Mouse (Mus musculus) hindbrain, embryonic 14.5 days (tissue): Measurements from ENCODE around the gene Mcoln2. TPM values are rescaled to one million over a fixed set of nuclear protein-coding genes. Genes with fewer than 3 reads are reported as not detected.
A peak's percentile ranks its signal among the peaks of the same experiment; 100 is the strongest.

Source experiments
- ATAC-seq: fragments of 200-750 bp; cut with Nextera tagmentation; 2 replicates; pipeline ENCODE4 v1.8.0; 2017; ENCODE audit warnings: moderate number of reproducible peaks, mild to moderate bottlenecking, moderate TSS enrichment, moderate library complexity; ENCODE audit not compliant: low FRiP score
- DNase-seq: peaks from one replicate; pipeline ENCODE4 v3.0.0-alpha.2; 2015; ENCODE audit warnings: low spot score
- H3K27ac ChIP-seq: fragments of 300-500 bp; sonication (generic); 2 replicates; pipeline ENCODE4 v1.5.1; 2014; ENCODE audit warnings: mild to moderate bottlenecking, moderate library complexity
- H3K27me3 ChIP-seq: fragments of 300-500 bp; sonication (generic); 2 replicates; pipeline ENCODE4 v1.6.1; 2014; ENCODE audit warnings: mild to moderate bottlenecking, low read length, mixed read lengths; ENCODE audit not compliant: control insufficient read depth, insufficient read depth
- H3K36me3 ChIP-seq: fragments of 300-500 bp; sonication (generic); replicated peaks from 2 replicates; pipeline ENCODE4 v1.6.1; 2014; ENCODE audit not compliant: control insufficient read depth, insufficient read depth
- H3K4me1 ChIP-seq: fragments of 300-500 bp; sonication (generic); replicated peaks from 2 replicates; pipeline ENCODE4 v1.6.1; 2014; ENCODE audit warnings: antibody characterized with exemption, low read length, mixed read lengths; ENCODE audit not compliant: control insufficient read depth, insufficient read depth
- H3K4me2 ChIP-seq: fragments of 300-500 bp; sonication (generic); replicated peaks from 2 replicates; pipeline ENCODE4 v1.6.1; 2014; ENCODE audit warnings: mild to moderate bottlenecking, moderate library complexity
- H3K4me3 ChIP-seq: fragments of 300-500 bp; sonication (generic); replicated peaks from 2 replicates; pipeline ENCODE4 v1.5.1; 2014; ENCODE audit warnings: mild to moderate bottlenecking, low read length
- H3K9ac ChIP-seq: fragments of 300-500 bp; sonication (generic); 2 replicates; pipeline ENCODE4 v1.6.1; 2014
- H3K9me3 ChIP-seq: fragments of 300-500 bp; sonication (generic); 2 replicates; pipeline ENCODE4 v1.6.1; 2016; ENCODE audit warnings: low read length; ENCODE audit not compliant: control insufficient read depth
- WGBS: fragments of 180-500 bp; shearing (Covaris S2); extraction: QIAGEN DNeasy Blood & Tissue Kit; methylation state at CpG from one replicate; pipeline ENCODE4 v1.1.7; 2014; 5-methylcytosine and 5-hydroxymethylcytosine counted together
- polyA plus RNA-seq: library from polyadenylated mRNA; unstranded; fragments of >200 nt; fragmentation: Nextera tagmentation; extraction: Ambion mirVana; gene quantifications from 2 replicates; pipeline ENCODE4 v1.2.1, GENCODE M21; 2014

Mcoln2 gene
- polyA plus RNA-seq, 1 experiment from 2014 or later, result 0.11 TPM

- DNase-seq (no peak), ATAC-seq (no peak)
- 64% methylated on average over 2 of the region's 2 CpGs for WGBS
- H3K27me3 ChIP-seq, result peaks cover 28% of the 10 kb centered on the region
- no peaks in the 10 kb centered on the region for H3K9me3 ChIP-seq
- peaks cover 8% of the 10 kb centered on the region for H3K4me1 ChIP-seq
- H3K36me3 ChIP-seq, result no peaks in the 10 kb centered on the region
- no peak overlapping the region for H3K4me2 ChIP-seq
- H3K27ac ChIP-seq, result no peak overlapping the region
- H3K4me3 ChIP-seq, result no peak overlapping the region
- no peak overlapping the region for H3K9ac ChIP-seq
These were observed 3.3 kb downstream of the Mcoln2 start for GRCm38 (mm10) chr3:146152913-146153312.

GRCm38 (mm10) chr3:146153862-146154611 lies 4.4 kb downstream of the Mcoln2 start:
- Histone ChIP-seq H3K9me3 (no peaks in the 10 kb centered on the region), H3K4me3 (no peak overlapping the region), H3K27me3 (peaks cover 28% of the 10 kb centered on the region), H3K4me2 (no peak overlapping the region), H3K36me3 (no peaks in the 10 kb centered on the region), H3K9ac (peak overlapping the region; percentile 24; the same call in 1 of the 2 replicates), H3K4me1 (peaks cover 8% of the 10 kb centered on the region), H3K27ac (no peak overlapping the region)
- DNase-seq (no peak), ATAC-seq (no peak; the same call in 1 of the 2 replicates)
- 24% methylated on average over 12 of the region's 12 CpGs for WGBS

- no peak for ATAC-seq
- 84% methylated on average over 13 of the region's 13 CpGs for WGBS
- Histone ChIP-seq H3K4me1 (no peaks in the 10 kb centered on the region; the same call in 1 of the 2 replicates), H3K27me3 (peaks cover 12% of the 10 kb centered on the region), H3K9ac (no peak overlapping the region), H3K4me2 (no peak overlapping the region), H3K4me3 (no peak overlapping the region), H3K27ac (no peak overlapping the region), H3K9me3 (no peaks in the 10 kb centered on the region), H3K36me3 (no peaks in the 10 kb centered on the region)
- DNase-seq, result no peak
These were observed 6.3 kb downstream of the Mcoln2 start for GRCm38 (mm10) chr3:146155628-146156576.

- Histone ChIP-seq H3K4me1 (no peaks in the 10 kb centered on the region; the same call in 1 of the 2 replicates), H3K4me2 (no peak overlapping the region), H3K9me3 (no peaks in the 10 kb centered on the region), H3K4me3 (no peak overlapping the region), H3K36me3 (no peaks in the 10 kb centered on the region), H3K27ac (no peak overlapping the region), H3K27me3 (peaks cover 3% of the 10 kb centered on the region; the same call in 1 of the 2 replicates), H3K9ac (no peak overlapping the region)
- DNase-seq, result no peak
- WGBS, result 92% methylated on average over 1 of the region's 2 CpGs
- no peak for ATAC-seq
These were observed 7.2 kb downstream of the Mcoln2 start for GRCm38 (mm10) chr3:146156811-146157210.

- Histone ChIP-seq H3K9me3 (no peaks in the 10 kb centered on the region), H3K4me3 (no peak overlapping the region), H3K36me3 (no peaks in the 10 kb centered on the region), H3K9ac (no peak overlapping the region), H3K27me3 (no peaks in the 10 kb centered on the region), H3K27ac (no peak overlapping the region), H3K4me1 (no peaks in the 10 kb centered on the region; the same call in 1 of the 2 replicates), H3K4me2 (no peak overlapping the region)
- DNase-seq (no peak), ATAC-seq (no peak)
- 85% methylated on average over 4 of the region's 4 CpGs for WGBS
These were observed 8.4 kb downstream of the Mcoln2 start for GRCm38 (mm10) chr3:146158039-146158438.

GRCm38 (mm10) chr3:146159360-146159759 lies 9.7 kb downstream of the Mcoln2 start:
- no peaks in the 10 kb centered on the region for H3K36me3 ChIP-seq
- H3K9me3 ChIP-seq, result no peaks in the 10 kb centered on the region
- no peak overlapping the region for H3K27ac ChIP-seq
- no peak overlapping the region for H3K4me3 ChIP-seq
- DNase-seq (no peak), ATAC-seq (no peak)
- no peaks in the 10 kb centered on the region for H3K4me1 ChIP-seq
- WGBS, result 91% methylated on average over 2 of the region's 2 CpGs
- no peak overlapping the region for H3K9ac ChIP-seq
- no peaks in the 10 kb centered on the region for H3K27me3 ChIP-seq
- no peak overlapping the region for H3K4me2 ChIP-seq

- Histone ChIP-seq H3K27ac (no peak overlapping the region), H3K9ac (no peak overlapping the region)
- WGBS, result 89% methylated on average over 4 of the region's 4 CpGs
These were observed 12.6 kb downstream of the Mcoln2 start for GRCm38 (mm10) chr3:146162197-146162596.

GRCm38 (mm10) chr3:146169356-146169755 lies 19.7 kb downstream of the Mcoln2 start:
- Histone ChIP-seq H3K27ac (no peak overlapping the region), H3K27me3 (no peaks in the 10 kb centered on the region), H3K4me3 (no peak overlapping the region), H3K9me3 (peaks cover 7% of the 10 kb centered on the region; the same call in 1 of the 2 replicates), H3K36me3 (no peaks in the 10 kb centered on the region), H3K9ac (no peak overlapping the region), H3K4me2 (no peak overlapping the region), H3K4me1 (no peaks in the 10 kb centered on the region)
- DNase-seq (no peak), ATAC-seq (no peak)
- whole genome bisulfite sequencing, result 86% methylated on average over 4 of the region's 4 CpGs

More at GRCm38 (mm10) chr3:146162197-146162596, 12.6 kb downstream of the Mcoln2 start:
- Histone ChIP-seq H3K36me3 (no peaks in the 10 kb centered on the region), H3K4me1 (no peaks in the 10 kb centered on the region), H3K4me2 (no peak overlapping the region), H3K27me3 (no peaks in the 10 kb centered on the region), H3K9me3 (no peaks in the 10 kb centered on the region), H3K4me3 (no peak overlapping the region)
- DNase-seq (no peak), ATAC-seq (no peak)

- no peak overlapping the region for H3K27ac ChIP-seq
- no peaks in the 10 kb centered on the region for H3K36me3 ChIP-seq
- no peaks in the 10 kb centered on the region for H3K27me3 ChIP-seq
- H3K4me1 ChIP-seq, result no peaks in the 10 kb centered on the region
- H3K9me3 ChIP-seq, result peaks cover 7% of the 10 kb centered on the region; the same call in 1 of the 2 replicates
- no peak overlapping the region for H3K9ac ChIP-seq
- ATAC-seq, result no peak
- no peak for DNase-seq
- 71% methylated on average over 5 of the region's 5 CpGs for WGBS
- no peak overlapping the region for H3K4me3 ChIP-seq
- H3K4me2 ChIP-seq, result no peak overlapping the region
These were observed 23.4 kb downstream of the Mcoln2 start for GRCm38 (mm10) chr3:146173030-146173429.
